Mouse (Mus musculus) limb, embryonic 12.5 days (tissue): ENCODE measurements around the gene Sult5a1. TPM values are rescaled to one million over a fixed set of nuclear protein-coding genes. Genes with fewer than 3 reads are reported as not detected.

ENCODE experiments used
- ATAC-seq: fragments of 200-750 bp; cut with Nextera tagmentation; 2 replicates; pipeline ENCODE4 v1.8.0; 2017; ENCODE audit warnings: low read depth, moderate TSS enrichment; ENCODE audit not compliant: insufficient number of reproducible peaks, insufficient read depth, low FRiP score, low TSS enrichment
- H3K27ac ChIP-seq: fragments of 300-500 bp; sonication (generic); 2 replicates; pipeline ENCODE4 v1.5.1; 2016; ENCODE audit warnings: mild to moderate bottlenecking, moderate library complexity
- H3K27me3 ChIP-seq: fragments of 300-500 bp; sonication (generic); 2 replicates; pipeline ENCODE4 v1.6.1; 2016; ENCODE audit warnings: mild to moderate bottlenecking, moderate library complexity
- H3K36me3 ChIP-seq: fragments of 300-500 bp; sonication (generic); 2 replicates; pipeline ENCODE4 v1.6.1; 2016; ENCODE audit warnings: mild to moderate bottlenecking, moderate library complexity
- H3K4me1 ChIP-seq: fragments of 300-500 bp; sonication (generic); replicated peaks from 2 replicates; pipeline ENCODE4 v1.6.1; 2016
- H3K4me2 ChIP-seq: fragments of 300-500 bp; sonication (generic); 2 replicates; pipeline ENCODE4 v1.6.1; 2016; ENCODE audit warnings: mild to moderate bottlenecking, moderate library complexity
- H3K4me3 ChIP-seq: fragments of 300-500 bp; sonication (generic); replicated peaks from 2 replicates; pipeline ENCODE4 v1.5.1; 2016; ENCODE audit warnings: mild to moderate bottlenecking
- H3K9ac ChIP-seq: fragments of 300-500 bp; sonication (generic); replicated peaks from 2 replicates; pipeline ENCODE4 v1.6.1; 2016; ENCODE audit warnings: mild to moderate bottlenecking, moderate library complexity
- H3K9me3 ChIP-seq: fragments of 300-500 bp; sonication (generic); 2 replicates; pipeline ENCODE4 v1.6.1; 2016; ENCODE audit warnings: mild to moderate bottlenecking, moderate library complexity
- WGBS: fragments of 180-500 bp; shearing (Covaris S2); methylation state at CpG from one replicate; pipeline ENCODE4 v1.1.7; 2016; 5-methylcytosine and 5-hydroxymethylcytosine counted together
- polyA plus RNA-seq: library from polyadenylated mRNA; unstranded; fragments of >200 nt; fragmentation: Nextera tagmentation; extraction: Ambion mirVana; gene quantifications from 2 replicates; pipeline ENCODE4 v1.2.1, GENCODE M21; 2016

Gene Sult5a1
- polyA plus RNA-seq, 1 experiment from 2014 or later: 15.9 TPM

DNA sequence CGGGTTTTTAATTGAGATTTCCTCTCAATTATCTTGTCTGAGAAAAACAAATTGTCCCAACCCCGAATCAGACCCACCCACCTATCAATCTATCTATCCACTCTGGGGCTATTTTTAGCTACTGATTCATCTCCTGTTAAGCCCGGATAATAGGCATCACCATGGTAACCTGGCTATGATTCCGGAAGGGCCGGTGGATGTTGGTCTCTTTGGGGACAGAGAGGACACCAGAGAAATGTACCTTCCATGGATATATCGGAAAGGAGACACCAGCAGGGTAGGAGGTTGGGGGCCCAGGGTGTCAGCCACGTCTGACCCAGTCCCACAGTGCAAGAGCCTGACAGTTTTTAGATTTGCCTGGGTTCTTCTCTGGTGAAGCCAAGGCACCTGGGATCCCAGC, 22.7 kb downstream of the Sult5a1 start:
- Histone ChIP-seq H3K9me3 (0 out of 2 replicates have a peak, but pooled peaks cover 3% of the 10 kb centered on the region), H3K36me3 (no peaks in the 10 kb centered on the region), H3K4me3 (no peak overlapping the region), H3K4me2 (no peak overlapping the region), H3K4me1 (peaks cover 15% of the 10 kb centered on the region), H3K9ac (no peak overlapping the region), H3K27ac (no peak overlapping the region), H3K27me3 (no peaks in the 10 kb centered on the region)
- ATAC-seq: no peak
- WGBS: 60% methylated on average over 7 of the region's 7 CpGs

DNA sequence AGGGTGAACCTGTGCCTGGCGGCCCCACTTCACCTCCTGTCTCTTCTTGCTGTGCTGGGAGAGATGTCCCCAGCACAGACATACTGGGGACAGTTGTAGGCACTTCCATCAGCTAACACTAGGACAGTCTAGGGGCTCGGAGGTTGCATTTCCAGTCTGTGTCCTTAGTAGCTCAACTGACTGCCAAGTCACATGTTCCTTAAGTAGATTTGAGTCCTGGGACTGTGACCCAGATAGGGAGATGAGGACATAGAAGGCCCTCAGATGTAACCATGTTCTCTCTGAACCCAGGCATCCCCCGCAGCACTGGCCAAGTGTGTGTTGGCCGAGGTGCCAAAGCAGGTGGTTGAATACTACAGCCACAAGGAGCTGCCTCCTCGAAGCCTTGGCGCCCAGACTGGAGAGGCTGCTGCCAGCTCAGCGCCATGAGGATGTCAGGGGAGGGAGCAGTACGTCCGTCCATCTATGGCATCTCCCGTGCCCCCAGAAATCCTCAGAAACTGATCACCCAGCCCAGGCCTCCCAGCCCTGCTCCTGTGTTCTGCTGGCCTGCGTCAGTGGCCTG, 23.9 kb downstream of the Sult5a1 start:
- H3K9me3 ChIP-seq: 0 out of 2 replicates have a peak, but pooled peaks cover 3% of the 10 kb centered on the region
- no peak overlapping the region for H3K4me3 ChIP-seq
- H3K27ac ChIP-seq: no peak overlapping the region
- no peaks in the 10 kb centered on the region for H3K36me3 ChIP-seq
- H3K4me1 ChIP-seq: peaks cover 15% of the 10 kb centered on the region
- H3K27me3 ChIP-seq: no peaks in the 10 kb centered on the region
- no peak for ATAC-seq
- H3K9ac ChIP-seq: no peak overlapping the region
- H3K4me2 ChIP-seq: no peak overlapping the region
- WGBS: 91% methylated on average over 11 of the region's 11 CpGs

DNA sequence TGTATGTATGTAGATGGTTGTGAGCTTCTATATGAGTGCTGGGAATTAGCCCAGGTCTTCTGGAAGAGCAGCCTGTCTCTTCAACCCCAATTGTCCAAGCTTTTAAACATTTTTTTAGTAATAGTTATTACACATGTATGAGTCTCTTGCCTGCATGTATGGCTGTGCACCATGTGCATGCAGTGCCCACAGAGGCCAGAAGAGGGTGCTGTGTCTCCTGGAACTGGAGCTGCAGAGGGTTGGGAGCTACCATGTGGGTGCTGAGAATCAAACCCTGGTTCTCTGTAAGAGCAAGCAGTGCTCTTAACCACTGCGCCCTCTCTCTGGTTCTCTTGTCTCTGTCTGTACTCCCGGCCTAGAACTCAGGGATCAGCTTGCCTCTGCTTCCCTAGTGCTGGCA, 25.2 kb downstream of the Sult5a1 start:
- Histone ChIP-seq H3K27ac (no peak overlapping the region), H3K4me2 (no peak overlapping the region), H3K9me3 (0 out of 2 replicates have a peak, but pooled peaks cover 3% of the 10 kb centered on the region), H3K4me1 (peaks cover 10% of the 10 kb centered on the region), H3K9ac (no peak overlapping the region), H3K27me3 (no peaks in the 10 kb centered on the region), H3K4me3 (no peak overlapping the region), H3K36me3 (no peaks in the 10 kb centered on the region)
- no peak for ATAC-seq
- WGBS: 90% methylated on average over 2 of the region's 2 CpGs

DNA sequence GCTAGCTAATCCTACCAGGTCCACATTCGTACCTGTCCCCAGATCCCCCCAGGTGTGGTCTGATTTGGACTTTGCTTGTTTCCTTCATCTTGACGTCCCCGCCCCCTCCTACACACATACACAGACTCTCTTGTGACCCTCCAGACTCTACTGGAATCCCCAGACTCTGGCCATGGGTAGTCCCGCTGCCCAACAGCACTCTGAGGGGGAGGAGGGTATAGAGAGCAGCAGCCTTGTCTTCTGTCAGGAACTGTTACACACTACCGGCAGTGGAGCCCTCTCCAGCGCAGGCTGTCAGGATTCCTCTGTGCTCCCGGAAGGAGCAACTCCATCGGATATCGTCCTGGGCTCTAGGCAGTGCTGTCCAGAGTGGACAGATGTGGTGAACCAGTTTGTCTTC, 27.1 kb downstream of the Sult5a1 start:
- H3K4me2 ChIP-seq: no peak overlapping the region
- ATAC-seq: no peak
- WGBS: 70% methylated on average over 9 of the region's 9 CpGs
- no peak overlapping the region for H3K9ac ChIP-seq
- no peaks in the 10 kb centered on the region for H3K36me3 ChIP-seq
- peaks cover 3% of the 10 kb centered on the region; the same call in 1 of the 2 replicates for H3K4me1 ChIP-seq
- no peak overlapping the region for H3K4me3 ChIP-seq
- H3K27ac ChIP-seq: no peak overlapping the region
- H3K9me3 ChIP-seq: 0 out of 2 replicates have a peak, but pooled peaks cover 3% of the 10 kb centered on the region
- H3K27me3 ChIP-seq: peaks cover 12% of the 10 kb centered on the region

DNA sequence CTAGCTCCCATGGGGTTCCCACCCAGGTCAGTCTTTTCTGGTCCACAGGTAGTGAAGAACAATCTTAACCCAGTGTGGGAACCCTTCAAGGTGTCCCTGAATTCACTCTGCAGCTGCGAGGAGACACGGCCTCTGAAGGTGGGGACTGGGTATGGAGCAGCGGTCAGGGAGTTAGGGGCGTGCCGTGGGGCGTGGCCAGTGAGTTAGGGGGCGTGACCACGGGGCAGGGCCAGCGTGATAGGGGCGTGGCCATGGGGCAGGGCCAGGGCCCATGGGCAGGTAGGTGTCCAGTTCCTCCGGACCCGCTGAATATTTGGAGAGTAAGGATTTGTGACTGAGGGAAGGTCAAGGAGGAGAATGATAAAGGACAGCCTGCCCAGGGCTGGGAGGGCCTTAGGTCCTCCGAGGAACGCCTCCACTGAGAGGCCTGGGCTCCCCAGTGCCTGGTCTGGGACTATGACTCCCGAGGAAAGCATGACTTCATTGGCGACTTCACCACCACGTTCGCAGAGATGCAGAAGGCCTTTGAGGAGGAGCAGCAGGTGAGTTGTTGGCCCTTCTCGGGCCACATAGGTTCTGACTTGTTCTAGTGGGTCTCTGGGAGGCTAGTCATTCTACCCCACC, 31.8 kb downstream of the Sult5a1 start:
- peaks cover 8% of the 10 kb centered on the region; the same call in 1 of the 2 replicates for H3K4me1 ChIP-seq
- WGBS: 6% methylated on average over 19 of the region's 19 CpGs
- H3K4me2 ChIP-seq: peak overlapping the region; percentile 6
- no peak overlapping the region for H3K4me3 ChIP-seq
- no peaks in the 10 kb centered on the region for H3K9me3 ChIP-seq
- H3K9ac ChIP-seq: no peak overlapping the region
- ATAC-seq: no peak
- peaks cover 45% of the 10 kb centered on the region for H3K27me3 ChIP-seq
- H3K27ac ChIP-seq: no peak overlapping the region
- no peaks in the 10 kb centered on the region for H3K36me3 ChIP-seq

DNA sequence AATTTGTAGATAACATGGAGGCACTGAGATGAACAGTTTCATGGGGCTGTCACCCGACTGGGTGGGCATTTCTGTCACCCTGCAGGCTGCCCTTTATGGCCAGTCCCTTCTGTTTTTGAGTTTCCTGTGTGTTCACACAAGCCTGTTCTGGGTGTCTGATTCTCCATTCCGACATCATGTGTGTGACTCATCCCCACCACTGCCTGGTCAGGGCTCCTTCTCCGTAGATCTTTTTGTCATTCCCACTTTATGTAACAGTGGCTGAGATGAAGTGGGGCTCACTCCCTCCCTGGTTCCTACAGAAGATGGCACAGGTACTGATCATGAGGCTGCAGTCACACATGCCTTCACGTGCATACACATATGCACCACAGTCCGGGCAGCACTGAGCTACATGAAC, 35.4 kb downstream of the Sult5a1 start:
- Histone ChIP-seq H3K4me1 (peaks cover 11% of the 10 kb centered on the region), H3K36me3 (no peaks in the 10 kb centered on the region), H3K9ac (no peak overlapping the region), H3K4me2 (no peak overlapping the region), H3K4me3 (no peak overlapping the region), H3K9me3 (no peaks in the 10 kb centered on the region), H3K27ac (no peak overlapping the region), H3K27me3 (peaks cover 74% of the 10 kb centered on the region)
- ATAC-seq: no peak
- WGBS: 77% methylated on average over 5 of the region's 5 CpGs

DNA sequence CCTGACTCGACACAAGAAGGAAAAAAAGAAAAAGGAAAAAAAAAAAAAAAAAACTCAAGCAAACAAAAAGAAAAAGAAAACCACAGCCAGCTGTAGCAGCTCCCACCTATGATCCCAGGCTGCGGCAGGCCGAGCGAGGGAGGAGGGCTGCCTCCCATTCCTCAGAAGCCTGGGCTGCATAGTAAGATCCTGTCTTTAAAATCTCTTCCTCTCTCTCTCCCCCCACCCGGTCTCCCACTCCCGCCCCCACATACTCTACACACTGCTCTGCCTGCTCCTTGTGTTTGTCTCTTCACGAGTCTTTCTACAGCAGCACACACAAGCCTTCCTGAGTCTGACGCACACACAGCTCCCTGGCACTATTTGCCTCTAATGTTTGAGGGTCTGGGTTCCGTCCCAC, 36.1 kb downstream of the Sult5a1 start:
- WGBS: 62% methylated on average over 9 of the region's 9 CpGs
- no peak overlapping the region for H3K4me2 ChIP-seq
- H3K9me3 ChIP-seq: no peaks in the 10 kb centered on the region
- no peaks in the 10 kb centered on the region for H3K36me3 ChIP-seq
- H3K27me3 ChIP-seq: peaks cover 79% of the 10 kb centered on the region
- no peak overlapping the region for H3K27ac ChIP-seq
- no peak for ATAC-seq
- H3K4me3 ChIP-seq: no peak overlapping the region
- no peak overlapping the region for H3K9ac ChIP-seq
- H3K4me1 ChIP-seq: peaks cover 17% of the 10 kb centered on the region

DNA sequence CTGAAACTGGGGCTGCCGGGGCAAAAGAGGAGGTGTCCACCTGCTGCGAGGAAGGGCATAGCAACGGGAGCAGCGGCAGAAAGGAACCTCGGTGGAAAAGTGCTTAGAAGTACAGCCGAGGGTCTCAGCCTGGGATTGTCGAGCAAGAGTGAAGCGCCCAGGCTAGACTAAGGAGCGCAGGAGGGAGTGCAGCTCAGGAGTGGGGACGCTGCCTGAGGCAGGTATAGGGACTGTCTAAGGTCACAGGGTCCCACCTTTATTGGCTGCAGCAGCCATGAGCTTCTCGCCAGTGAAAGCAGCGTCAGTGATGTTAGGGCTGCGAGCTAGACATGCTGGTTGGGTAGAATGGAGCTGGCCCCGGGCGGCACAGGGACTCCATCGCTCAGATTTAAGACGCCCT, 40.4 kb downstream of the Sult5a1 start:
- H3K9ac ChIP-seq: peak overlapping the region; percentile 63; the same call in 1 of the 2 replicates
- H3K27me3 ChIP-seq: peaks cover 63% of the 10 kb centered on the region

DNA sequence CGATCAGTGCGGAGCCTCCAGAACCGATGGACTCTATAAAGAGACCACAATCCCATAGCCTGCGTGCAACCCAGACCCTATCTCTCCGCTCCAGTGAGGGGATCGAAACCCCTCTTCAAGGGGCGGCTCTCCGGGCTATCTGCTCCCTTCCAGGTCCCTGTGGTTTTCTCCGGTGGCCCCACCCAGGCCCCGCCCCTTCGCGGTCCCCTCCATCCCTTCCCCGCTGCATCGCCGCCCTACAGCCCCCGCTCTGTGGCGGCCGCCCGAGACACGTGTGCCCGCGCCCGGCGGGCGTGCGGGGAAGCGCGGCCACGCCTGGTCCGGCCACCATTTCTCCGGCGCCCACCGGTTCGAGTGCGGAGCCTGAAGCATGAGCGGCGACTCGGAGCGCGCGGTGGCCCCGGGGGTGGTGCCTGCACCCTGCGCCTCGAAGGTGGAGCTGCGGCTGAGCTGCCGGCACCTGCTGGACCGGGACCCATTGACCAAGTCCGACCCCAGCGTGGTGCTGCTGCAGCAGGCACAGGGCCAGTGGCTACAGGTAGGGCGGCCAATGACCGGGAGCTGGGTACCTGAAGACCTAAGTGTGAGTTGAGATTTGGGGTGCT, 40.9 kb downstream of the Sult5a1 start, which contains the start of gene Cpne7:
Cpne7 (plus strand) TSS at position 248 of the 605 bp plus-strand sequence.
- Histone ChIP-seq H3K27ac (no peak within 1 kb of the TSS), H3K4me2 (peak within 1 kb of the TSS; percentile 94), H3K36me3 (no peaks in the 10 kb centered on the region), H3K27me3 (peaks cover 59% of the 10 kb centered on the region), H3K9me3 (no peaks in the 10 kb centered on the region), H3K9ac (peak within 1 kb of the TSS; percentile 63), H3K4me1 (peaks cover 14% of the 10 kb centered on the region), H3K4me3 (peak within 1 kb of the TSS; percentile 54)
- WGBS: 1% methylated on average over 51 of the region's 51 CpGs
- ATAC-seq: no peak

More for the DNA sequence above, 40.4 kb downstream of the Sult5a1 start:
- peak overlapping the region; percentile 94 for H3K4me2 ChIP-seq
- WGBS: 3% methylated on average over 17 of the region's 17 CpGs
- H3K27ac ChIP-seq: no peak overlapping the region
- ATAC-seq: no peak
- peak overlapping the region; percentile 54 for H3K4me3 ChIP-seq
- no peaks in the 10 kb centered on the region for H3K9me3 ChIP-seq
- peaks cover 14% of the 10 kb centered on the region for H3K4me1 ChIP-seq
- no peaks in the 10 kb centered on the region for H3K36me3 ChIP-seq

DNA sequence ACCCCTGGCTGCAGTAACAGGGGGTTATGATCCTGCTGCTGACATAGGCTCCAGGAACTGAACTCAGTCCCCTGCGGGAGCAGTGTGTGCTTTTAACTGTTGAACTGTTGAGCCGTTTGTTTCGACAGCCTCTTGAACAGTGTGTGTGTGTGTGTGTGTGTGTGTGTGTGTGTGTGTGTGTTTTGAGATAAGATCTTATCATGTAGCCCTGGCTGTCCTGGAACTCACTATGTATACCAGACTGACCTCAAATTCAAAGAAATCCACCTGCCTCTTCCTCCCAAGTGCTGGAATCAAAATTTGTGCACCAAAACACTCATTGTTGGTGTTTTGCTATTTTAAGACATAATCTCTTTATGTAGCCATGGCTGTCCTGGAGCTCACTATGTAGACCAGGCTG, 43.5 kb downstream of the Sult5a1 start:
- H3K9me3 ChIP-seq: no peaks in the 10 kb centered on the region
- H3K4me2 ChIP-seq: no peak overlapping the region
- no peak overlapping the region for H3K27ac ChIP-seq
- peaks cover 17% of the 10 kb centered on the region for H3K4me1 ChIP-seq
- H3K4me3 ChIP-seq: no peak overlapping the region
- H3K36me3 ChIP-seq: no peaks in the 10 kb centered on the region
- ATAC-seq: no peak
- no peak overlapping the region for H3K9ac ChIP-seq
- H3K27me3 ChIP-seq: peaks cover 45% of the 10 kb centered on the region
- 62% methylated on average over 3 of the region's 3 CpGs for WGBS

DNA sequence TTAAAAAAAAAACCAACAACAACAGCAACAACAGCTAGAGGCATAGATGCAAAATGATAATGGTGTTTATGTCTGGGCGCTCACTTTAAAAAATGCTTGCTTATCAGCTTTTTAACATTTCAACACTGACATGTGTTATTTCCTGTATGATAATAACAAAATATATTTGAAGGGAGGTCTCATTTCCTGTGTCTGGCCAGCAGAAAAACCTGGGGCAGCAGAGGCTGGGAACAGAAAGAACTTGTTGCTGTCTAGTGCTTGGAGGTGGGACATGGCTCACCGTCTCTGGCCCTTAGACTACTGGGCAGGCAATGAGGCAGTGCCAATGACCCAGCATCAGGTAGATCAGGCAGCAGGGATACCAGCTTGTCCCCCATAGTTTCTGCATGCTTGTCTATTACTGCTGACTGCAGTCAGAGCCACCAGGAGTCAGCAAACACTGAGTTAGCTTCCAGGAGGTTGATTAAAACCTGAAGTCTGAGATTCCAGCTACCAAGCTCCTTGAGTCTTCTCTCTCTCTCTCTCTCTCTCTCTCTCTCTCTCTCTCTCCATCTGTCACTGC, 44.1 kb downstream of the Sult5a1 start:
- Histone ChIP-seq H3K4me2 (no peak overlapping the region), H3K9me3 (no peaks in the 10 kb centered on the region), H3K4me3 (no peak overlapping the region), H3K27ac (no peak overlapping the region), H3K27me3 (peaks cover 38% of the 10 kb centered on the region), H3K36me3 (no peaks in the 10 kb centered on the region), H3K9ac (no peak overlapping the region), H3K4me1 (peaks cover 17% of the 10 kb centered on the region)
- WGBS: 64% methylated on average over 2 of the region's 2 CpGs
- no peak for ATAC-seq
